Mouse (Mus musculus) adrenal gland, adult 18-20 months (tissue): Measurements from ENCODE around the gene Prickle2. TPM values are rescaled to one million over a fixed set of nuclear protein-coding genes. Genes with fewer than 3 reads are reported as not detected.

Experiments
- DNase-seq, 2 experiments: peaks; one replicate each; pipeline ENCODE4 v3.0.0; 2021 to 2022; ENCODE audit warnings: low spot score in 2 of 2
- total RNA-seq, 2 experiments: library from RNA; stranded (reverse); gene quantifications; 1 replicate in 1 of 2; 2 replicates in 1 of 2; pipeline ENCODE4 v1.2.3; 2021

The Prickle2 gene
- total RNA-seq, 2 experiments from 2014 or later, result 4.9 to 7.1 TPM

DNA sequence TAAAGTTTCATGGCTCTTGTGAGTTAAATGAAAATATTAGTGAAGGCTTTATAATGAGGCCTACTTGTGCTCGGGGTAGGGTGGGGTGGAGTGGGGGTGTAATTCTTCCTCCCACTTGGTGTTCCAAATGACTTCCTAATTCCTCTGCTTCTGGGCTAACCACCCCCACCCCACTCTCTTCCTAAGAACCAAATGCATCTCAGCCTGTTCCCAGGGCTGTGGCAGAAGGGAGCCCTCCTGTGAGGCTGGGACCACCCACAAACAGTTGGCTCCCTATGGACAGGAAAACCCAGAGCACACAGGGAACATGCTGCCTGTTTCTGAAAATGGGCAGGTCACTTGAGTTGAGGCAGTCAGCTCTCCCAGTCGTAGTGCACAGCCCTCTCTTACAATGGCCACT lies 100.8 kb downstream of the Prickle2 start:
- DNase-seq, result no peak

GRCm38 (mm10) chr6:92596340-92596739 lies 109.6 kb downstream of the Prickle2 start:
- no peak for DNase-seq

DNA sequence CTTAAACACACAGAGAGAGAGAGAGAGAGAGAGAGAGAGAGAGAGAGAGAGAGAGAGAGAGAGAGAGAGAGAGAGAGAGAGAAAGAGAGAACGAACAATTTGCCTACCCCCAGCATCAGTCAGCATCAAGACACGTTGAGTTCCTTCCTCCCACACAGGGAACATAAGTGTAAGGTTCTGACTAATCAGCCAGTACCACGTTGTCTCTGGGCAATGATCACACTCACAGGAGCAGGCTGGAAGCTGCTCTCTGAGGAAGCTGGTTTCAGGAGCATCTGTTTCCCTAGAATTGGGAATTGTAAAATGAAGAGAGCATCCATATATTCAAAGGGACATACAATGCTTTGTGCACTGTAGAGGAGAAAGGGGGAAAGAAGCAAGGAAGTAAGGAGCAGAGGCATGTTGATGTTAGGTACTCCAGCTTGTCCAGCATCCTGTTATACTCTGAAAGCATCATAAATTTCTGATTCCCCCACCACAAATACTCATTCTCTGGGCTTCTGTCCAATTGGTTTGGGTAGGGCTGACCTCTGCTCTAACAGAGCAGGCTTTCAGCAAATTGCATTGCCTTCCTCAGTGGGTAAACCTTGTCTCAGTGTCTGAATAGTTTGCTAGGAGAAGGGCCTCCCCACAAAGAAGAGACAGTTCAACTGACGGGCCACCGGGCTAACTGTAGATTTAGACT lies 116.4 kb downstream of the Prickle2 start:
- DNase-seq, result no peak

- DNase-seq, result no peak
Measured at GRCm38 (mm10) chr6:92584026-92584425, 121.9 kb downstream of the Prickle2 start.

DNA sequence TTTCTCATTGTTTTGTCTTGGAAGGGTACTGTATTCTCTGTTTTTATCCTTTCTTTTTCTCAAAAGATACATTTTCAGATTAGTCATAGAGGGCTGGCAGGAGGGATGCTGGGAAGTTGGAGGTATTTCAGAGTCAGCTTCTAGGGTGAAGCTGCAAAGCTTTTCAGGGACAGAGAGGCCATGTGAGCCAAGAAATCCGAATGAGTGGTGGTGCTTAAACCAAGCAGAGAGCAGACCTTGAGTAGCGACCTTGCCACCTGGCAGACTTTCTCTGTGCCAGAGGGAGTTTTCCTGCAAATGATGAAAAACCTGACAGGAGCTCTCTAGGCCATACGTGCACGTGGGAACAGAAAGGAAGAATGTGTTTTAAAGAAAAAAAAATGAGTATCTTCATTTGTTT lies 130.7 kb downstream of the Prickle2 start:
- DNase-seq, result peak in 1 of 2 experiments; percentile 10

- no peak for DNase-seq
Measured at GRCm38 (mm10) chr6:92572139-92572538, 133.8 kb downstream of the Prickle2 start.

GRCm38 (mm10) chr6:92570090-92570489 lies 135.9 kb downstream of the Prickle2 start:
- DNase-seq, result no peak

DNA sequence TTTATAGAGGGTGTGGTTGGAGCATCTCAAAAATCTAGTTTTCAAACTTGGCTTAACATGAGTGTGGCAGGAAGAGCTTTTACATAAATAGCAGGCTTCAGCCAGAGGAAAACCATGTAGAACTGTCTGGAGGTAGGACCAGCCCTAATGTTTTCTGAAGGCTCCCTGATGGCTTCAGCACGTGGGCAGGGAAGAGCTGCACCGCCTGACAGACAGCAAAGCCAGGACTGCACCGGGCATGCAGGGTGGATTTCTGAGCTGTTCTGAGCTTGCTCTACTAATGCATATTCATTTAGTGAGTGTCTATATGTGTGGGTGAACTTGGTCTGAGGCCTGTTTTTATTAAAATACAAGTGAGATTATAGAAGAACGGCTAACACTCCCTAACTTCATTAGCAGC lies 136.7 kb downstream of the Prickle2 start:
- no peak for DNase-seq

DNA sequence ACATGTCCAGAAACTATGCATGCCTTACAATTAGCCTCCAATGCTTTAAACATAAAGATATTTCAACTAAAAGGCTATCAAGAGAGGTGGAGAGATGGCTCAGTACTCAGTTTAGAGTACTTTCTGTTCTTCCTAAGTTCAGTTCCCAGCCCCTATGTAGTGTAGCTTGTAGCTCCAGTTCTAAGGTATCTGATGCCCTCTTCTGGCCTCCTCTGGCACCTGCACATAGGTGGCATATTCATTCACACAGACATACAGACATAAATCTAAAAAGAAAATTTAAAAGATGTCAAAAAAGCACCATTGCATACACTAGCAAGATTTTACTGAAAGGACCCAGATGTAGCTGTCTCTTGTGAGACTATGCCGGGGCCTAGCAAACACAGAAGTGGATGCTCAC lies 146.7 kb downstream of the Prickle2 start:
- DNase-seq, result no peak

DNA sequence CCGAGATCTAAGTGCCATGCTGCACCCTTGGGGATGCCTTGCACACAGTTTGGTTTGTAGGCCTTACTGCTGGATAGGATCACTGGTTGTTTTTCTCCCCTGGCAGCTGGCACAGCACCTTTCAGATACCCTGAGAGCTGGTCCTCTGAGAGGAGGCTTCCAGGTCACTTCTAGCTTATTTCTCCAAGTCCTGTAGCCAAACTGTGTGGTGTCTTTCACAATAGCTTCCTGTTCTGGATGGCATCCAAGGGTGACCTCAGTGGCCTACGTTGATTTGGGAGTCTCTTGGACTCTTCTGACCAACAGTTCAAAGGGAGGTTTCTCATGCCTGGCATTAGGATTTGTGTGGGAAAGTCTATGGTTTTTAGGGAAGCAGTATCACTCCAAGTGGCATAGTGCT lies 150.3 kb downstream of the Prickle2 start:
- peak in 1 of 2 experiments; percentile 24 for DNase-seq

GRCm38 (mm10) chr6:92553086-92553485 lies 152.9 kb downstream of the Prickle2 start:
- DNase-seq, result no peak

GRCm38 (mm10) chr6:92549246-92549645 lies 156.7 kb downstream of the Prickle2 start:
- DNase-seq, result no peak

DNA sequence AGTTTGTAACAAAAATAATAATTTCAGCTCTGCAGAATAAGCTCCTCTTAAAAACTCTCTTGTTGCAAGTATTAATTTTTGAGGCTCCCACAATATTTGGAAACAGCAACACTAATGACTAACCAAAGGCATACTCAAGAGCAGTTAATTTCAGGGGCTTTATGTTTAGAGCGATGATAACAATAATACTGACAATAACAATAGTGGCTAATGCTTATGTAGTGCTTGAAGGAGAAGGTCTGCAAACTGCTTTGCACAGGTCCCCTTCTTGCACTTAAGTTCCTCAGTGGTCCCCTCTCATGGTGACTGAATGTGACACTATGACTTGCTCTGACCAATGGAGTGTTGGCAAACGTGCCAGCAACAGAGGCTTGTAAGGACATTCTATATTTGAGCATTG lies 160.8 kb downstream of the Prickle2 start:
- DNase-seq, result no peak

- DNase-seq, result no peak
Measured at GRCm38 (mm10) chr6:92543825-92544224, 162.1 kb downstream of the Prickle2 start.

DNA sequence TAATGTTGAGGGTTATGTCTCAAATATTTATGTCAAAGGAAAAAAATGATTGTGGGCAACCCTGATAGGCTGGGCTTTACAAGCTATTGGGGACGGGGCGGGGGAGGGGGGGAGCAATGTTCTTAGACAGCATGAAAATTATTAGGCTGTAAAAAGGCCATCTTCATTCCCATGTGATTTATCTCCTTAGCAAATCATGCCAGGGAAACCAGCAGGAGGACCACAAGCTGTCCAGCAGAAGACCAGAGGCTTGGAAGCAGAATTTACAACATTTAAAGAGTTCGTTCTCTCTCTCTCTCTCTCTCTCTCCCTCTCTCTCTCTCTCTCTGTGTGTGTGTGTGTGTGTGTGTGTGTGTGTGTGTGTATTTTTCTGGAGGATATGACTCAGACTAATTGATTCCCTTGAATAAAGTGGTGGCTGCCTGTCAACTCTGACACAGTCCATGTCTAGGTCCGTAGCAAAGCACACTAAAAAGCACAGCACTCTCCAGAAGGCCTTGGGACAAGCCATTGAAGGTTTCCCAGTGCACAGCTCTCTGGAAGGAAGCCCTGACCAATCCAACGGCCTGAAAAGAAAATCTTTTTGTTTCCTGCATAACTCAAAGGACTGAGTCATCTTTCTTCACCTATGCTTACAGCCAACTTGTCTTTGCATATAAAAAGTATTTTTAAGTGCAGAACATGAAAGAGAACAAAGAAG lies 163.4 kb downstream of the Prickle2 start:
- peak in 1 of 2 experiments; percentile 12 for DNase-seq

DNA sequence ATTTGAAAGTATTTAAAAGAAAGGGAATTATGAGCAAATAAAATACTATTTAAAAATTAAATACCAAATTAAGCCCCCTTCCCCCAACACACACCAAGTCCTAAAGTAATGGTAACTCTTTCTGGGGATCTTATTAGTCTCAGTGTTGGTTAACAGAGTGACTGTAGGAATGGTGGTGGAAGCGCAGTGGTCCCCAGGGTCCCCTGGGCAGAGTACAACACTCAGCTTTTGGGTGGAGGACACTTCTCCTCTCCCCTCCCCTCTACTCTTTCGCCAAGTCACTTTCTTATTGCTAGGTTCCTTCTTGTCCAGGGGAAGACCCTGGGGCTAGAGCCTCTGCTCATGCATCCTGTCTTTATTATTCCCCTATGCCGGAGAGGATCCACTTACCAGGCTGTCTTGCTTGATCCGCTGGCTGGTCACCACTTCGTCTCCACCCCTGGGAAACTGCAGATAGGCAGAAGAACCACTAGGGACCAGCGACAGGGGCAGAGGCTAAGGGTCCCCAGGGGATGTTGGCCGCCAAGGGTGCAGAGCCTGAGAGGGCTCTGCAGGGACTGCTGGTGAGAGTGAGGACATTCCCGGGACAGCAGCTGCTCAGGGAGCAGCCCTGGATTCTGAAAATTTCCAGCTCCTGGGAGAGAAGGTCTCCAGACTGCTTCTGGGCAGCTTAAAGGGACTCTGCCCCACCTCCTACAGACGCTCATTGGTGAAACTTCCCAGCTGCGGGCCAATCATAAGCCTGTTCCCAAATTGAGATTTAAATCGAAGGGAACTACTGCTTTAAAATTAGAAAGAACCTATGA lies 171.5 kb downstream of the Prickle2 start:
- DNase-seq, result peak; percentile 43 to 45

GRCm38 (mm10) chr6:92533306-92534063 lies 172.5 kb downstream of the Prickle2 start:
- DNase-seq, result no peak

DNA sequence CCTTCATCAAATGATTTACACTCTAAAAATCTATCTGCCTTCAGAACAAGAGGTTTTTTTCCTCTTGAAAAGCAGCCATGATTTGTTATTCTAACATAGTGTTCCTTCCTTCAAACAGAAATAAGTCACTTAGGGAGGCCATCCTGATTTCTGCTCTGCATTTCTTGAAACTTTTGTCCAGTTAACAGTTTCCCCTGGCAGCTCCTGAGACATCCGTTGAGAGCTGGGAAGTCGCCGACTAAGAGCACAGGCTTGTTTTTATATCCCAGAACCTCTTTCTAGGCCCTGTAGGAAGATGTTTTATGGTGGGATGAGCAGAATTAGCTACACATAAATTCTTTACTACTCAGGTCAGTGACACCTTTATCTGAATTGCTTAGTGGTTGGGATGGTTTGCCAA lies 173.1 kb downstream of the Prickle2 start:
- DNase-seq, result no peak

- no peak for DNase-seq
Measured at GRCm38 (mm10) chr6:92532331-92532730, 173.6 kb downstream of the Prickle2 start.

DNA sequence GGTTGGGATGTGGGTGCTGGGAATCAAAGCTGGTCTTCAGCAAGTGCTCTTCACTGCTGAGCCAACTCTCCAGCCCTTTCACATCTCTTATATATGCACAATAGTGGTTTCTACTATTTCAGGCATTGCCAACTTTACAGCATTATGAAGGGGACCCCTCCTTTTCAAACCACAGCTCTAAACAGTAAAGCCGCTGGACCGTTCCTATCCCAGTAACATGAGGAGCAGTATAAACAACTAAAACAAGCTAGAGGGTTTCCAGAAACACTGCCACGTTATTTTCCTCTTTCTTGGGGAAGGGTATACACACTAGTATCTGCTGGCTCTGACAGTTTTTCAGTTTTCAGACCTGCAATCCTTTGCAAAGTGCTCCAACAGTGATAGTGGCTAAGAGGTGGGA lies 179.7 kb downstream of the Prickle2 start:
- DNase-seq, result no peak

DNA sequence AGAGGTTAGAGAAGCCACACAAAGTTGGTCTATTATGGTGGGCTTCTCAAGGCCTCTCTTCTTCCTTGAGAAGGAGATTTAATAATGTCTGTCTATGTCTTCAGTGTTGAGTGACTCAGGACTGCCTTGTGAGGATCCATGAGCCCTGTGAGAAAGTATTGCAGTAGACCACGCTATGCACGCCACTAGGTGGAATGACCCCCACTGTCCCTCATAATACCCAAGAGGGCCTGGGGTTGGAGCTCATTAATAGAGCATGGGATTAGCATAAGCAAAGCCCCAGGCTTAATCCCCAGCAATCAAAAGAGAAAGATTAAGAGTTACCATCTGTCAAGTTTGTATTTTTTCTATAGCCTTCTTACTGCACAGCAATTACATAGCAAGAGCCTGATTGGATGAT lies 180.3 kb downstream of the Prickle2 start:
- DNase-seq, result no peak
